Mouse (Mus musculus): Measurements from ENCODE around the gene Trafd1. TPM values are rescaled to one million over a fixed set of nuclear protein-coding genes. Genes with fewer than 3 reads are reported as not detected.
A peak's percentile ranks its signal among the peaks of the same experiment; 100 is the strongest.
"Not testable (repeated sequence)": the region's sequence is repeated elsewhere in the genome, so short reads cannot be mapped to it uniquely, and the experiment has no call there.

The Trafd1 gene
- total RNA-seq, 1 experiment from 2014 or later = 183 TPM

GRCm38 (mm10) chr5:121387126-121387525 is 1.7 kb upstream of the Trafd1 start:
- ATAC-seq (replicated peaks; ENCODE audit: insufficient number of reproducible peaks, low FRiP score, low TSS enrichment, poor library complexity, severe bottlenecking) = no peak

GRCm38 (mm10) chr5:121386120-121386909 is 883 bp upstream of the Trafd1 start:
- no peak for ATAC-seq (replicated peaks; ENCODE audit: insufficient number of reproducible peaks, low FRiP score, low TSS enrichment, poor library complexity, severe bottlenecking)

- ATAC-seq (replicated peaks; ENCODE audit: insufficient number of reproducible peaks, low FRiP score, low TSS enrichment, poor library complexity, severe bottlenecking) = peak; percentile 8; the same call in 1 of the 2 replicates
Observed at GRCm38 (mm10) chr5:121384757-121385460, 523 bp downstream of the Trafd1 start.

- ATAC-seq (replicated peaks; ENCODE audit: insufficient number of reproducible peaks, low FRiP score, low TSS enrichment, poor library complexity, severe bottlenecking) = peak; percentile 40; the same call in 1 of the 2 replicates
Observed at GRCm38 (mm10) chr5:121383857-121384756, 1.3 kb downstream of the Trafd1 start.

- ATAC-seq (replicated peaks; ENCODE audit: insufficient number of reproducible peaks, low FRiP score, low TSS enrichment, poor library complexity, severe bottlenecking) = no peak
Observed at GRCm38 (mm10) chr5:121380692-121381091, 4.7 kb downstream of the Trafd1 start.

- ATAC-seq (replicated peaks; ENCODE audit: insufficient number of reproducible peaks, low FRiP score, low TSS enrichment, poor library complexity, severe bottlenecking) = no peak
Observed at GRCm38 (mm10) chr5:121378678-121379256, 6.7 kb downstream of the Trafd1 start.

GRCm38 (mm10) chr5:121376972-121377371 is 8.5 kb downstream of the Trafd1 start:
- ATAC-seq (replicated peaks; ENCODE audit: insufficient number of reproducible peaks, low FRiP score, low TSS enrichment, poor library complexity, severe bottlenecking) = not testable (repeated sequence)

- no peak for ATAC-seq (replicated peaks; ENCODE audit: insufficient number of reproducible peaks, low FRiP score, low TSS enrichment, poor library complexity, severe bottlenecking)
Observed at GRCm38 (mm10) chr5:121374790-121375189, 10.6 kb downstream of the Trafd1 start.

GRCm38 (mm10) chr5:121371712-121372111 is 13.7 kb downstream of the Trafd1 start:
- no peak for ATAC-seq (replicated peaks; ENCODE audit: insufficient number of reproducible peaks, low FRiP score, low TSS enrichment, poor library complexity, severe bottlenecking)

- no peak for ATAC-seq (replicated peaks; ENCODE audit: insufficient number of reproducible peaks, low FRiP score, low TSS enrichment, poor library complexity, severe bottlenecking)
Observed at GRCm38 (mm10) chr5:121367255-121367654, 18.2 kb downstream of the Trafd1 start.

- no peak for ATAC-seq (replicated peaks; ENCODE audit: insufficient number of reproducible peaks, low FRiP score, low TSS enrichment, poor library complexity, severe bottlenecking)
Observed at GRCm38 (mm10) chr5:121366449-121367225, 18.8 kb downstream of the Trafd1 start.

GRCm38 (mm10) chr5:121363441-121363840 is 22.0 kb downstream of the Trafd1 start:
- ATAC-seq (replicated peaks; ENCODE audit: insufficient number of reproducible peaks, low FRiP score, low TSS enrichment, poor library complexity, severe bottlenecking) = no peak

- no peak for ATAC-seq (replicated peaks; ENCODE audit: insufficient number of reproducible peaks, low FRiP score, low TSS enrichment, poor library complexity, severe bottlenecking)
Observed at GRCm38 (mm10) chr5:121361696-121362095, 23.7 kb downstream of the Trafd1 start.

- no peak for ATAC-seq (replicated peaks; ENCODE audit: insufficient number of reproducible peaks, low FRiP score, low TSS enrichment, poor library complexity, severe bottlenecking)
Observed at GRCm38 (mm10) chr5:121359229-121359628, 26.2 kb downstream of the Trafd1 start.

GRCm38 (mm10) chr5:121343997-121344396 is 41.4 kb downstream of the Trafd1 start:
- ATAC-seq (replicated peaks; ENCODE audit: insufficient number of reproducible peaks, low FRiP score, low TSS enrichment, poor library complexity, severe bottlenecking) = no peak

- ATAC-seq (replicated peaks; ENCODE audit: insufficient number of reproducible peaks, low FRiP score, low TSS enrichment, poor library complexity, severe bottlenecking) = no peak
Observed at GRCm38 (mm10) chr5:121342490-121342889, 42.9 kb downstream of the Trafd1 start.

- peak; percentile 60 for ATAC-seq (replicated peaks; ENCODE audit: insufficient number of reproducible peaks, low FRiP score, low TSS enrichment, poor library complexity, severe bottlenecking)
Observed at GRCm38 (mm10) chr5:121340965-121341473, 44.4 kb downstream of the Trafd1 start.

Data from monocyte, adult 5-6 weeks (primary cell).